Mouse (Mus musculus): Measurements from ENCODE around the gene Ecm1. TPM values are rescaled to one million over a fixed set of nuclear protein-coding genes. Genes with fewer than 3 reads are reported as not detected.
"Not testable (repeated sequence)": the region's sequence is repeated elsewhere in the genome, so short reads cannot be mapped to it uniquely, and the experiment has no call there.

The Ecm1 gene
- polyA plus RNA-seq, 1 experiment, result 62.3 TPM

DNA sequence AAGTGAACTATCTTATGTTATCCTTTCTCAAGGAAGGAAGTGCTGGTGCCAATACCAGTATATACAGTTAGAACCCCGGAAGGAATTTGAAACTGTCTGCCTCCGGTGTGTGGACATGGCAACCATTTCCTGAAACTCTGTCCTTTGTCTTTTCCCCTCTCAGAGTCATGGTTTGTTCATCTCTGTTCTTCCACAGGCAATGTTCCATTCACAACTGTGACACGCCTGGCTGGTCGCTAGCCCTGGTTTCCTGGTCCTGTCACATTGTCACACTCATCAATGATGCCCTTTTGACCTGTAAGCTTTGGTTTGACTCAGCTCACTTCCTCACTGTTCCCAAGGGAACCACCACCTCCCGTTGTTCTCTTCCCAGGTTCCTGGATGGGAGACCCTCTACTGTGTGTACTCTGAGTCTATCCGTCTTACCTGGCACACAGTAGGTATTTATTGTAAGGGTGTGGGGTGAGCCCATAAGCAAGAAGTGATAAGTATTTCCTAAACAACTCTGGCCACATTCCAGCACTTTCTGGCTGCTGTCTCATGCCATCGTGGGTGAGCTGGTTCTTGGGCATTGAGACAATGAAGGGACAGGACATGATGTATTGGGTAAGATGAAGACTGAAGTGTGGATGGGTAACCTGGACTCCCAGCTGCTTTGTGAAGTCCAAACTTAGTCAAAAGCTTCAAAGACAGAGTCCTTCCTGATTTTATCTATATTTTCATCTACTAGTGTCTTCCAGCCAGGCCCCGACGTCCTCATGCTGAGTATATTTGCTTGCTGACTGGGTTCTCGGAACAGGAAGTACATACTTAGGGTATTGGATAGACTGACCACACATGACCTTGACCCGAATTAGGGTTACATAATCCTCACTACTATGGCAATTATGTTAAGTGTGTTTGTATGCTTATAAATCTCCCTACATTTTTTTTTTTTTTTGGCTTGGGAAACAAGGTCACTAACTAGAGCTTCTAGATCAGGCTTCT, 45.3 kb downstream of the Ecm1 start:
- Histone ChIP-seq H3K4me3 (ENCODE audit: extremely low read depth, insufficient read depth, insufficient read length) (no peak overlapping the region), H3K27ac (ENCODE audit: insufficient read depth, low read length) (no peak overlapping the region), H3K27me3 (ENCODE audit: control insufficient read depth, insufficient read depth, low read length) (no peaks in the 10 kb centered on the region), H3K36me3 (ENCODE audit: control insufficient read depth, insufficient read depth, low read length) (no peaks in the 10 kb centered on the region), H3K4me1 (ENCODE audit: control insufficient read depth, insufficient read depth, insufficient read length) (peaks cover 10% of the 10 kb centered on the region; the same call in 1 of the 2 replicates)
- 45% methylated on average over 11 of the region's 11 CpGs for WGBS
- no peak for DNase-seq (ENCODE audit: low read depth in 1 of 2, low spot score in 2 of 2)
- no peak for TF ChIP-seq CTCF (IDR thresholded peaks at IDR 0.05; ENCODE audit: extremely low read depth, insufficient read depth, insufficient read length, insufficient replicate concordance)
- TF ChIP-seq POLR2A (IDR thresholded peaks at IDR 0.05; ENCODE audit: low read depth, low read length), result no peak

DNA sequence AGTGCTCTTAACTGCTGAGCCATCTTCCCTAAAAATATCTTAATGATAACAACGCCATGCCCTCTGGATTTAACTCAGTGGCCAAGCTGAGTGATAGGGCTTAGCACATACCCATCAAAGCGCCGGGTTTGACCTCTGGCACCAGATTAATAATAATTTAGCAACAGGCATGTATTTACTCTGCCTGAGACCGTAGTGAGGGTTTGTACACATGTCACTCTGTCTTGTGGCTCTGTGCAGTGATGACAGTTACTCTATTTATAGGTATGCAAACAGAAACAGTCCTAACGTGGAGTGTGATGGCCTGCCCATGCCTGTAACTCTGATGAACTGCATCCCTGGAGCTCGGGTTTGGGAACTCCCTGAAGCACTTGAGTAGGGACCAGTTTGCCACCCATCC, 46.7 kb downstream of the Ecm1 start:
- Histone ChIP-seq H3K27ac (ENCODE audit: insufficient read depth, low read length) (no peak overlapping the region), H3K27me3 (ENCODE audit: control insufficient read depth, insufficient read depth, low read length) (no peaks in the 10 kb centered on the region; the same call in 1 of the 2 replicates), H3K4me1 (ENCODE audit: control insufficient read depth, insufficient read depth, insufficient read length) (peaks cover 10% of the 10 kb centered on the region; the same call in 1 of the 2 replicates), H3K36me3 (ENCODE audit: control insufficient read depth, insufficient read depth, low read length) (no peaks in the 10 kb centered on the region), H3K4me3 (ENCODE audit: extremely low read depth, insufficient read depth, insufficient read length) (no peak overlapping the region)
- 54% methylated on average over 6 of the region's 6 CpGs for whole genome bisulfite sequencing
- TF ChIP-seq POLR2A (IDR thresholded peaks at IDR 0.05; ENCODE audit: low read depth, low read length) (no peak), CTCF (IDR thresholded peaks at IDR 0.05; ENCODE audit: extremely low read depth, insufficient read depth, insufficient read length, insufficient replicate concordance) (no peak)
- no peak for DNase-seq (ENCODE audit: low read depth in 1 of 2, low spot score in 2 of 2)

DNA sequence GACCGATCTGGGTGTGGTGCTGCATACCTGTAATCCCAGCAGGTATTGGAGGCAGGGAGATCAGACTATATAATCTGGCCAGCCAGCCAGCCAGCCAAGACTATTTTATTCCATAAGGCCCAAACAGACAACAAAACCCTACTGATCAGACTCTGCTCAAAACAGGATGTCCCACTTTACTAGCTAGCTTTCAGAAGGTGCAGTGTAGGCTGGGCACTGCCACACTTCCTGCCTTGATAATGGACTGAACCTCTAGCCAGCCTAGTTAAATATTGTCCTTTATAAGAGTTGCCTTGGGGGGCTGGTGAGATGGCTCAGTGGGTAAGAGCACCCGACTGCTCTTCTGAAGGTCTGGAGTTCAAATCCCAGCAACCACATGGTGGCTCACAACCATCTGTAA, 48.8 kb downstream of the Ecm1 start:
- H3K36me3 ChIP-seq (ENCODE audit: control insufficient read depth, insufficient read depth, low read length); H3K4me1 ChIP-seq (ENCODE audit: control insufficient read depth, insufficient read depth, insufficient read length); H3K4me3 ChIP-seq (ENCODE audit: extremely low read depth, insufficient read depth, insufficient read length); H3K27ac ChIP-seq (ENCODE audit: insufficient read depth, low read length); DNase-seq (ENCODE audit: low read depth in 1 of 2, low spot score in 2 of 2); H3K27me3 ChIP-seq (ENCODE audit: control insufficient read depth, insufficient read depth, low read length): not testable (repeated sequence)
- WGBS, result 92% methylated on average over 2 of the region's 2 CpGs

DNA sequence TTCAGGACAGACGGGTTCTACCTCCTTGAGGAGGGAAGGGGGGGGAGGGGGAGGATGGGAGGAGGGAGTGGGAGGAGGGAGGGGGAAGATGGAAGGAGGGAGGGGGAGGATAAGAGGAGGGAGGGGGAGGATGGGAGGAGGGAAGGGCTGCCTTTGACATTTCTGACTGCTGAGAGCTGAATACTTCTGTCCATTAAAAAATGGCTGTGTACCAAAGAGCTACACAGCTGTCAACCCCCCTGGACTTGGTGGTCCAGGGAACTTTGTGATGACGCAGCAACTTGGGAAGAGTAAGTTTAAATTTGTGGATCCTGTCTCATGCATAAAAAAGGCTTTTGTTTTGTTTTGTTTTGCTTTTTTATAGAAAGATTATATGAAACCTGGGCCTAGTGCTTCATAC, 49.4 kb downstream of the Ecm1 start:
- Histone ChIP-seq H3K27ac (ENCODE audit: insufficient read depth, low read length) (no peak overlapping the region), H3K27me3 (ENCODE audit: control insufficient read depth, insufficient read depth, low read length) (no peaks in the 10 kb centered on the region; the same call in 1 of the 2 replicates)
- 75% methylated on average over 2 of the region's 2 CpGs for WGBS

DNA sequence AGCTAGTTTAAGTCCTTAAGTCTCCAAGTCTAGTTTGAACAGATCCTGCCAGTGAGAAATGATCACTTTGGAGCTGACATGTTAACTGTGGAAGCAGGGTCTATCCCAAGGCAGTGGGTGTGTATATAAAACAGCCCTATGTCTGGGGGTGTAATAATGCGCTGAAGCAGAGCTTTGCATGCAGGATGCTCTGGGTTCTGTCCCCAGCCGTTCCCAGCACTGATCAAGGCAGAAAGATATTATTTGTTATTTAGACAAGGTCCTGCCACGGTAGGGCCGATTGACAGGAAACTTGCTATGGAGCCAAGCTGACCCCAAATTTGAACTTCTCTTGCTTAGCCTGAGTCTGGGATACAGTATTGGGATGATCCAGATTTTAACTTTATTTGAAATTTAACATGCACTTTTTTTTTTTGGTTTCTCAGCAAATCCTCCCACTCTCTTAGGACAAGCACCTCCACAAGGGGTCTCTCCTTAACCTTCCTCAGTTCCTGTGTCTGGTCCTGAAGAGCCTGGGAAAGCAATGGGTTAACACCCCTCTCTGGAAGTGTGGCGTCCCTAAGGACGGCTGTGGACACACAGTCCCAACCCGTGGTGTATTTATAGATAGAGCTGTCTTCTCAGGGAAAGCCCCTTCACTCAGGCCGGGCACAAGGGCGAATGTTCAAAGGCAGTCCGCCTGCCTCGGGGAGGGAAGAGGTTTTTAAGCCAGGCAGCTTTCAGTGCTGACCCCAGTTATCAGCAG, 50.0 kb downstream of the Ecm1 start:
- Histone ChIP-seq H3K27me3 (ENCODE audit: control insufficient read depth, insufficient read depth, low read length) (no peaks in the 10 kb centered on the region; the same call in 1 of the 2 replicates), H3K4me3 (ENCODE audit: extremely low read depth, insufficient read depth, insufficient read length) (no peak overlapping the region), H3K36me3 (ENCODE audit: control insufficient read depth, insufficient read depth, low read length) (no peaks in the 10 kb centered on the region), H3K4me1 (ENCODE audit: control insufficient read depth, insufficient read depth, insufficient read length) (peaks cover 6% of the 10 kb centered on the region; the same call in 1 of the 2 replicates), H3K27ac (ENCODE audit: insufficient read depth, low read length) (no peak overlapping the region)
- no peak for DNase-seq (ENCODE audit: low read depth in 1 of 2, low spot score in 2 of 2)
- WGBS, result 53% methylated on average over 11 of the region's 11 CpGs
- TF ChIP-seq POLR2A (IDR thresholded peaks at IDR 0.05; ENCODE audit: low read depth, low read length), result no peak
- no peak for TF ChIP-seq CTCF (IDR thresholded peaks at IDR 0.05; ENCODE audit: extremely low read depth, insufficient read depth, insufficient read length, insufficient replicate concordance)

More for the DNA sequence above, 49.4 kb downstream of the Ecm1 start:
- TF ChIP-seq CTCF (IDR thresholded peaks at IDR 0.05; ENCODE audit: extremely low read depth, insufficient read depth, insufficient read length, insufficient replicate concordance) (no peak), POLR2A (IDR thresholded peaks at IDR 0.05; ENCODE audit: low read depth, low read length) (no peak)
- H3K4me3 ChIP-seq (ENCODE audit: extremely low read depth, insufficient read depth, insufficient read length), result no peak overlapping the region
- DNase-seq (ENCODE audit: low read depth in 1 of 2, low spot score in 2 of 2), result no peak
- H3K4me1 ChIP-seq (ENCODE audit: control insufficient read depth, insufficient read depth, insufficient read length), result peaks cover 7% of the 10 kb centered on the region; the same call in 1 of the 2 replicates
- H3K36me3 ChIP-seq (ENCODE audit: control insufficient read depth, insufficient read depth, low read length), result no peaks in the 10 kb centered on the region

DNA sequence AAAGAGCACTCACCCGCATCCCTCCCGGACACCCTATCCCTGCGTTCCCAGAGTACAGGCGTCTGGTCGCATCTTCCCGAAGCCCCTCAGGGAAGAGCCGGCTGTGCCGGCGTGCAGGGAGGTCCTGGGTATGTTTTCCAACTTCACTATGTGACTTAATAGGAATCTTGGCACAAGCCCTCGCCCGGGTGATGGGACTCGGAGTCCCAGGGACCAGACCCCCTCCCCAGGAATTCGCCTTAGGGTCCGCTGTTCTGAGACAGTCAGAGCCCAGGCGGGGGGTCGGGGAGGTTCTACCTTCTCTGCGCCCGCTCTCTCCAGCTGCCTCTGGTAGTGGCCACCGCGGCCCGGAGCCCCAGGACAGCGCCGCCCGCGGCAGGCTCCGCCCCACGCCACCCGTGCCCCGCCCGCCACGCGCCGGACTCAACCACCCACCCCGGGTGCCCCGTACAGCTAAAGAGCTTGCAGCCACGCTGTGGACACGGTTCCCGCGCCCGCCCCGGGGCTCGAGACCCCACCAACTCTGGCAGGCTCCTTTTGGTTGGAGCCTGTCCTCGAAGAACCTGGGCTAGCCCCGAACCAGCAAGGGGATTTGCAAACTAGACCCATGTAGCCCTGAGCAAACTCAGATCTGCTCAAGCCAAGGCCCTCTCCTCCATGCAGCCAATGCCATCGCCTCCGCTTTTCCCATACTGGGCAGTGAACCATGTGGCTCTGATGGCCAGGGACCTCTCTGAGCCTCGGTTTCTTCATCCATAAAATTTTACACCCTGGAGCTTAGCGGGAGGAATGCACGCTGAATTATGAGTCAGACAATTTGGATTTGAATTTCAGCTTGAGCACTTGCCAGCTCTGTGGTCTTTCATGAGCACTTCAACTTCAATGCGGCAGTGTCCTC, 51.6 kb downstream of the Ecm1 start, which contains the start of gene Adamtsl4:
Adamtsl4 (minus strand) TSS at position 394 of the 898 bp plus-strand sequence.
- H3K36me3 ChIP-seq (ENCODE audit: control insufficient read depth, insufficient read depth, low read length), result no peaks in the 10 kb centered on the region
- peak within 1 kb of the TSS; percentile 39; the same call in 1 of the 2 replicates for H3K27ac ChIP-seq (ENCODE audit: insufficient read depth, low read length)
- WGBS, result 16% methylated on average over 50 of the region's 50 CpGs
- H3K4me3 ChIP-seq (ENCODE audit: extremely low read depth, insufficient read depth, insufficient read length), result peak within 1 kb of the TSS; percentile 53; the same call in 1 of the 2 replicates
- no peaks in the 10 kb centered on the region; the same call in 1 of the 2 replicates for H3K27me3 ChIP-seq (ENCODE audit: control insufficient read depth, insufficient read depth, low read length)
- no peak for TF ChIP-seq CTCF (IDR thresholded peaks at IDR 0.05; ENCODE audit: extremely low read depth, insufficient read depth, insufficient read length, insufficient replicate concordance)
- DNase-seq (ENCODE audit: low read depth in 1 of 2, low spot score in 2 of 2), result peak in 1 of 2 experiments; percentile 72
- no peaks in the 10 kb centered on the region; the same call in 1 of the 2 replicates for H3K4me1 ChIP-seq (ENCODE audit: control insufficient read depth, insufficient read depth, insufficient read length)

Measured in spleen, adult 2 months (tissue).